Mouse (Mus musculus): ENCODE results near the gene A130010J15Rik. TPM values are rescaled to one million over a fixed set of nuclear protein-coding genes. Genes with fewer than 3 reads are reported as not detected.
A peak's percentile ranks its signal among the peaks of the same experiment; 100 is the strongest.

A130010J15Rik gene
- 16.6 and 17.2 TPM in 2 replicates for polyA plus RNA-seq (2014; fragmentation: Nextera tagmentation; extraction: Ambion mirVana)

DNA sequence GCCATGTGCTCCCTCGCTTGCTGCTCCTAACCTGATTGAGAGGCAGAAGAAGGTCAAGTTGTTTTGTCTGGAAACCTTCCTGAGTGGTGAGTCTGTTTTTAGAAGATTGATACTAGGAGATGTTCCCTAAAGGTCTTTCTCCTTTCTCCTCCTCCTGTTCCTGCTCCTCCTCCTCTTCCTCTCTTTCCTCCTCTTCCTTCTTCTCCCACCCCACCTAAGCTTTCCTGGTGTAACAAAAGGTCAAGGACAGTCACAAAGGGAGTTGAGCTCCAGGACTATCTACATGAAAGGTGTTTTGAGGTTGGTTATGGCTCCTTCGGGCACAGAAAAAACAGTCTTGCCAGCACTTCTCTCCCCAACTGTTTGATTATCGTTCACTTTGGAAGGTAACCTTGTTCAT is at the start of gene A130010J15Rik:
Gene A130010J15Rik, plus strand, starts transcription at position 301 of the 400 bp plus-strand sequence.
- WGBS: 88% methylated on average over 3 of the region's 3 CpGs
- H3K4me3 ChIP-seq (ENCODE audit: low read depth, low read length): no peak within 1 kb of the TSS

DNA sequence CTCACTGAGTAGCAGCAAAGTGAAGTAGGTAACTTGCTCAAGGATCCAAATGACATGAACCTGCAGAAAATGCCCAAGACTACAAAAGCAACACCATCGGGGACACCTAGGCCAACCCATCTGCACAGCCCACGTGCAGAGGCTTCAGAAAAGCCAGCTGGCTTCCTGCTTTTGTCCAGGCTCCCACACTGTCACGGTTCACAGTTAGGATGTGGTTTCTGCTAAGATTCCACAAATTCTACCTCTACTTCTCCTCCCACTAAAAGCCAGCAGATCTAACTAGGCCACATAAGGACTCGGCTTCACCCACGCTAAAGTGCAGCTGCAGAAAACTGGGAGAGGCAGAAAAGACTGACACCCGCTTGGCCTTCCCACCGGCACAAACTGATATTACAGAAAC is 45.1 kb upstream of the A130010J15Rik start:
- DNase-seq (ENCODE audit: low spot score): no peak
- H3K27ac ChIP-seq (ENCODE audit: low read depth, low read length): no peak overlapping the region
- 92% methylated on average over 7 of the region's 7 CpGs for WGBS
- no peaks in the 10 kb centered on the region for H3K9me3 ChIP-seq (ENCODE audit: control insufficient read depth, low read length)
- H3K9ac ChIP-seq (ENCODE audit: low read length): no peak overlapping the region
- H3K27me3 ChIP-seq (ENCODE audit: control insufficient read depth, insufficient read depth, low read length): no peaks in the 10 kb centered on the region
- H3K4me2 ChIP-seq (ENCODE audit: low read depth): no peak overlapping the region
- no peaks in the 10 kb centered on the region for H3K4me1 ChIP-seq (ENCODE audit: control insufficient read depth, insufficient read depth, low read length)
- no peak overlapping the region for H3K4me3 ChIP-seq (ENCODE audit: low read depth, low read length)
- ATAC-seq (ENCODE audit: insufficient read depth, low FRiP score, low TSS enrichment): no peak
- peaks cover 12% of the 10 kb centered on the region for H3K36me3 ChIP-seq (ENCODE audit: control insufficient read depth, insufficient read depth, low read length)

More for the DNA sequence above, at the start of gene A130010J15Rik:
- no peak for ATAC-seq (ENCODE audit: insufficient read depth, low FRiP score, low TSS enrichment)
- Histone ChIP-seq H3K36me3 (ENCODE audit: control insufficient read depth, insufficient read depth, low read length) (no peaks in the 10 kb centered on the region), H3K9me3 (ENCODE audit: control insufficient read depth, low read length) (no peaks in the 10 kb centered on the region), H3K4me2 (ENCODE audit: low read depth) (no peak within 1 kb of the TSS), H3K27me3 (ENCODE audit: control insufficient read depth, insufficient read depth, low read length) (no peaks in the 10 kb centered on the region), H3K27ac (ENCODE audit: low read depth, low read length) (no peak within 1 kb of the TSS), H3K4me1 (ENCODE audit: control insufficient read depth, insufficient read depth, low read length) (0 out of 2 replicates have a peak, but pooled peaks cover 5% of the 10 kb centered on the region), H3K9ac (ENCODE audit: low read length) (no peak within 1 kb of the TSS)
- no peak for DNase-seq (ENCODE audit: low spot score)

DNA sequence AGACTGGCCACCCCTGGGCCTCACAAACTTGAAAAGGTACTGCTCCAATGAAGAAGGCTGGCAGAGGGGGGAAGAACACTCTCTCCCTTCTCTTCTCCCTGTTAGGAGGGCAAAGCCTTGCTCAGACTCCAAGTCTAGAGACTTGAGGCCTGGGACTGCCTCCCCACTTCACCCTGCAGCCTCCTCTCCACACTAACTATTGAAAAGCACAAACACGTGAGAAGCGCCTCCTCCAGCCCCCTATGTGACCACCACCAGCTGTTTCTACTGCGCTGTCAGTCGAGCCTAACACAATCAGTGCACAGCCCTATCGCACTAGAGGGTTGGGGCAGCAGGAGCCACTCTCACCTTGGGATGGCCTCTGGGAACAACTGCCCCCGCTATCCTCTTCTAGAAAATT is 44.6 kb upstream of the A130010J15Rik start:
- ATAC-seq (ENCODE audit: insufficient read depth, low FRiP score, low TSS enrichment): no peak
- H3K27ac ChIP-seq (ENCODE audit: low read depth, low read length): no peak overlapping the region
- DNase-seq (ENCODE audit: low spot score): no peak
- H3K9me3 ChIP-seq (ENCODE audit: control insufficient read depth, low read length): no peaks in the 10 kb centered on the region
- H3K4me3 ChIP-seq (ENCODE audit: low read depth, low read length): no peak overlapping the region
- H3K36me3 ChIP-seq (ENCODE audit: control insufficient read depth, insufficient read depth, low read length): peaks cover 13% of the 10 kb centered on the region; the same call in 1 of the 2 replicates
- 88% methylated on average over 6 of the region's 6 CpGs for WGBS
- H3K27me3 ChIP-seq (ENCODE audit: control insufficient read depth, insufficient read depth, low read length): no peaks in the 10 kb centered on the region
- H3K4me2 ChIP-seq (ENCODE audit: low read depth): no peak overlapping the region
- no peak overlapping the region for H3K9ac ChIP-seq (ENCODE audit: low read length)
- H3K4me1 ChIP-seq (ENCODE audit: control insufficient read depth, insufficient read depth, low read length): no peaks in the 10 kb centered on the region

DNA sequence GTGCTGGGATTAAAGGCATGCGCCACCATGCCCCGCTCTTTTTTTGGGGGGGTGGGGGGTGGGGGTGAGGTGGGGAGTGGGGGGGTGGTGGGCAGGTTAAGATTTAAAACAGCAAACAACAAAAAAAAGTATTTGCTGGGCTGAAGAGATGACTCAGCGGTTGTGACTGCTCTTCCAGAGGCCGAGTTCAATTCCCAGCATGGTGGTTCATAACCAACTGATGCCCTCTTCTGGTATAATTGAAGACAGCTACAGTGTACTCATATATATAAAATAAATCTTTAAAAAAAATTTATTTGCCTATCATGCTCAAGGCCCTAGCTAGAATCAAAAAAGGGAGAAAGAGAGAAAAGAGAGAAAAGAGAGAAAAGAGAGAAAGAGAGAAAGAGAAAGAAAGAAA is 42.0 kb upstream of the A130010J15Rik start:
- H3K36me3 ChIP-seq (ENCODE audit: control insufficient read depth, insufficient read depth, low read length): peaks cover 10% of the 10 kb centered on the region; the same call in 1 of the 2 replicates
- WGBS: 85% methylated on average over 4 of the region's 4 CpGs

DNA sequence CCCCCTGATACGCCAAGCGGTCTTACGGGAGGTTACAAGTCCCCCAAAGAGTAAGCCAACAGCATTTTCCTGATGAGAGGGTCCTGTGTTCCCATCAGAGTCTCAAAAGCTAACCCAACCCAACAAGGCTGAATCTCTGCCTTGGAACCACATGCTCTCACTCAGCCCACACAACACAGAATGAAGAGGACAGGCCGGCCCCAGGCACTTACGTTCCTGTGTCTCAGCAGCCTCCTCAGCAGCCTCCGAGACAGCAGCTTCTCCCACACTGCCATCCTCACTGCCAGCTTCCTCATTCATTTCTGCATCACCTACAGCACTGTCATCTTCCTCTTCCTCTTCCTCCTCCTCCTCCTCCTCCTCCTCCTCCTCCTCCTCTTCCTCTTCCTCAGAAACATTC is 39.8 kb upstream of the A130010J15Rik start:
- WGBS: 88% methylated on average over 6 of the region's 6 CpGs
- Histone ChIP-seq H3K9me3 (ENCODE audit: control insufficient read depth, low read length) (no peaks in the 10 kb centered on the region), H3K4me3 (ENCODE audit: low read depth, low read length) (no peak overlapping the region), H3K9ac (ENCODE audit: low read length) (no peak overlapping the region), H3K27me3 (ENCODE audit: control insufficient read depth, insufficient read depth, low read length) (no peaks in the 10 kb centered on the region), H3K27ac (ENCODE audit: low read depth, low read length) (no peak overlapping the region), H3K4me2 (ENCODE audit: low read depth) (no peak overlapping the region), H3K4me1 (ENCODE audit: control insufficient read depth, insufficient read depth, low read length) (peaks cover 5% of the 10 kb centered on the region), H3K36me3 (ENCODE audit: control insufficient read depth, insufficient read depth, low read length) (peaks cover 5% of the 10 kb centered on the region; the same call in 1 of the 2 replicates)
- no peak for ATAC-seq (ENCODE audit: insufficient read depth, low FRiP score, low TSS enrichment)
- DNase-seq (ENCODE audit: low spot score): no peak

More for the DNA sequence above, 42.0 kb upstream of the A130010J15Rik start:
- ATAC-seq (ENCODE audit: insufficient read depth, low FRiP score, low TSS enrichment): no peak
- Histone ChIP-seq H3K27me3 (ENCODE audit: control insufficient read depth, insufficient read depth, low read length) (no peaks in the 10 kb centered on the region), H3K4me2 (ENCODE audit: low read depth) (no peak overlapping the region), H3K4me1 (ENCODE audit: control insufficient read depth, insufficient read depth, low read length) (peaks cover 5% of the 10 kb centered on the region), H3K27ac (ENCODE audit: low read depth, low read length) (no peak overlapping the region), H3K4me3 (ENCODE audit: low read depth, low read length) (no peak overlapping the region), H3K9ac (ENCODE audit: low read length) (no peak overlapping the region), H3K9me3 (ENCODE audit: control insufficient read depth, low read length) (no peaks in the 10 kb centered on the region)
- no peak for DNase-seq (ENCODE audit: low spot score)

DNA sequence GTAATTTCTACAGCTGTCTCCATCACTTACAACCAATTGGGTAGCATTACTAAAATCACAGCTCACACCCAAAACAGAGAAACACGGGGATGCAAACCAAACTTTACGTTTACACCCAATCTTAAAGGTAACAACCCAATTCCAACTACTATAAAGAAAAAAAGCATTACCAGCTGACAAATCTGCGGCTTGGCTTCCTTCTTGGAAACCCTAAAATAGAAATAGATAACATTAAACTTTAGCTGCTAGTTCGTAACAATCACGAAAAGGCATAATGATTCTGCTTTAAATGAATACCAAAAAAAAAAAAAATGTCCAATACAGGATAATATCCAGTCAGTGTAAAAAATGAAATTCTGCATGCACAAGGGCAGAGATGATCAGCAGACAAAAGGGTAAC is 38.5 kb upstream of the A130010J15Rik start:
- no peak for ATAC-seq (ENCODE audit: insufficient read depth, low FRiP score, low TSS enrichment)
- Histone ChIP-seq H3K4me1 (ENCODE audit: control insufficient read depth, insufficient read depth, low read length) (peaks cover 5% of the 10 kb centered on the region), H3K9me3 (ENCODE audit: control insufficient read depth, low read length) (no peaks in the 10 kb centered on the region), H3K9ac (ENCODE audit: low read length) (peak overlapping the region; percentile 83), H3K4me2 (ENCODE audit: low read depth) (peak overlapping the region; percentile 60), H3K27me3 (ENCODE audit: control insufficient read depth, insufficient read depth, low read length) (no peaks in the 10 kb centered on the region), H3K27ac (ENCODE audit: low read depth, low read length) (no peak overlapping the region), H3K4me3 (ENCODE audit: low read depth, low read length) (peak overlapping the region; percentile 97), H3K36me3 (ENCODE audit: control insufficient read depth, insufficient read depth, low read length) (0 out of 2 replicates have a peak, but pooled peaks cover 3% of the 10 kb centered on the region)
- no peak for DNase-seq (ENCODE audit: low spot score)
- 26% methylated on average over 5 of the region's 5 CpGs for WGBS

DNA sequence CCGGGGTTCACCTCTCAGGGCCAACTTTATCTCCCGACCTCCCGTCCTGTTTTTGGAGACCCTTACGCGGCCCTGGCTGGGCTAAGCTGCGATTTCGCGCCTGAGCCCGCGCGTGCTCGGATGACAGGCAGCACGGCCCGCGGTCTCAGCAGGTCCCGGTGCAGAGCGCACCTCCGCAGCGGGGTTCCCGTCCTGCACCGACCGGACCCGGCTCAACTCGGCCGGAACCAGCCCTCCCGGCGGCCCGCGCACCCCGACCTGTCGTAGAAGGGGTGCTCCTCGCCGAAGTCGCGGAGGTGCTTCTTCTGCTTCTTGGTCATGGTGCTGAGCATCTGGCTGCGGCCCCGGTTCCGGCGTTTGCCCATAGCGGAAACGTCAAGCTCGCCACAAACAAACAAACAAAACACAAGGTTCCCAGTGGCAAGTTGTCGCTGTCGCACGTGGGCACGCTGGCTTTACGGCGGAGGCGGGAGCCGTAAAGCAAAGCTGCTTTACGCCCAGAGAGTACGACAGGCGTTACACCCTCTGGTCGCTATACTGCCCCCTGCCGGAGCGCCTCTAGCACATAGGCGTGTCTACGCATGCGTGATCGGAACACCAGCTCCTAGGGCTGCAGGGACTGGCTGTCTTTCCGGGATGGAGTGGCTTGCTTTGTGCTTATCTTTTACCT is 37.9 kb upstream of the A130010J15Rik start, which contains the start of gene Diexf:
Gene Diexf, minus strand, starts transcription at position 487 of the 670 bp plus-strand sequence.
- H3K27ac ChIP-seq (ENCODE audit: low read depth, low read length): 0 out of 2 replicates have a peak within 1 kb of the TSS, but pooled peaks have one; percentile 44
- WGBS: under 1% methylated on average over 61 of the region's 61 CpGs
- H3K9ac ChIP-seq (ENCODE audit: low read length): peak within 1 kb of the TSS; percentile 83
- H3K27me3 ChIP-seq (ENCODE audit: control insufficient read depth, insufficient read depth, low read length): no peaks in the 10 kb centered on the region
- no peaks in the 10 kb centered on the region for H3K9me3 ChIP-seq (ENCODE audit: control insufficient read depth, low read length)
- H3K36me3 ChIP-seq (ENCODE audit: control insufficient read depth, insufficient read depth, low read length): 0 out of 2 replicates have a peak, but pooled peaks cover 3% of the 10 kb centered on the region
- peak within 1 kb of the TSS; percentile 97 for H3K4me3 ChIP-seq (ENCODE audit: low read depth, low read length)
- H3K4me2 ChIP-seq (ENCODE audit: low read depth): peak within 1 kb of the TSS; percentile 60
- ATAC-seq (ENCODE audit: insufficient read depth, low FRiP score, low TSS enrichment): peak; percentile 90
- H3K4me1 ChIP-seq (ENCODE audit: control insufficient read depth, insufficient read depth, low read length): peaks cover 5% of the 10 kb centered on the region
- DNase-seq (ENCODE audit: low spot score): peak; percentile 98

DNA sequence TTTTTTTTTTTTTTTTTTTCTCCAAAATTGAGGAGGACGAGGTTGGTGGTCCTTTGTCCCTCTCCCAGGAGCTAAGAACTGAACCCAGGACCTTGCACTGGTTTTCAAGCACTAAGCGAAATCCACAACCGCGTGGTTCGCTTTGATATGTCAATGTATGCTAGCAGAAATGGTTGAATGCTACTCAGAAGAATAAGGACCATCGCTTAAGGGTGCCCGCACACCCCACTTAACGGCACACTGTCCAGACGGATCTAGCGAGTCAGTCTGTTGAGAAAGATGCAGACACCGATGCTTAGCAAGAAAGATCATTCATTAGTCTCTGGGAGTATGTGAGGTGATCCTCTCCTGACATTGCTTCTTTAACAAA is 37.4 kb upstream of the A130010J15Rik start:
- WGBS: 31% methylated on average over 11 of the region's 11 CpGs

More for the DNA sequence above, 37.4 kb upstream of the A130010J15Rik start:
- Histone ChIP-seq H3K36me3 (ENCODE audit: control insufficient read depth, insufficient read depth, low read length) (0 out of 2 replicates have a peak, but pooled peaks cover 3% of the 10 kb centered on the region), H3K4me2 (ENCODE audit: low read depth) (peak overlapping the region; percentile 51), H3K4me3 (ENCODE audit: low read depth, low read length) (peak overlapping the region; percentile 97), H3K27ac (ENCODE audit: low read depth, low read length) (0 out of 2 replicates have a peak overlapping the region, but pooled peaks have one; percentile 44), H3K9me3 (ENCODE audit: control insufficient read depth, low read length) (no peaks in the 10 kb centered on the region), H3K27me3 (ENCODE audit: control insufficient read depth, insufficient read depth, low read length) (no peaks in the 10 kb centered on the region), H3K9ac (ENCODE audit: low read length) (peak overlapping the region; percentile 64), H3K4me1 (ENCODE audit: control insufficient read depth, insufficient read depth, low read length) (peaks cover 5% of the 10 kb centered on the region)
- ATAC-seq (ENCODE audit: insufficient read depth, low FRiP score, low TSS enrichment): peak; percentile 62
- no peak for DNase-seq (ENCODE audit: low spot score)
